16 mouse cellular contexts compared by ENCODE assay signal in genomic region chr2:93452057-93452456, GRCm38 (mm10). TPM values are rescaled to one million over a fixed set of nuclear protein-coding genes. Genes with fewer than 3 reads are reported as not detected.
DNase-seq lines count a peak whose midpoint lies in the region; ATAC-seq and TF ChIP-seq lines count a peak whose summit lies in the region.
"Had no signal": no experiment of that assay in that cellular context is flagged by ENCODE, and none has a peak within 500 bp of the region (broad histone marks: within the 10 kb centered on the region; RNA-seq: fewer than 3 reads in every experiment).

No protein-coding gene starts in this region.

- no peaks in the 10 kb centered on the region for H3K36me3 ChIP-seq in hindbrain, embryonic 10.5 days
- H3K36me3 ChIP-seq in hindbrain, embryonic 16.5 days (ENCODE audit: control insufficient read depth, insufficient read depth, low read length): no peaks in the 10 kb centered on the region
- no peaks in the 10 kb centered on the region for H3K36me3 ChIP-seq in lung, postnatal 0 days (ENCODE audit: insufficient read depth, low read length)
- no peaks in the 10 kb centered on the region for H3K36me3 ChIP-seq in limb, embryonic 10.5 days
- H3K36me3 ChIP-seq: forebrain, embryonic 15.5 days; hindbrain, embryonic 15.5 days; midbrain, embryonic 13.5 days had no signal

- H3K27ac ChIP-seq in hindbrain, embryonic 10.5 days: 0 out of 2 replicates have a peak overlapping the region, but pooled peaks have one; percentile 53
- no peak overlapping the region for H3K27ac ChIP-seq in hindbrain, embryonic 16.5 days (ENCODE audit: low read depth, low read length)
- H3K27ac ChIP-seq in lung, postnatal 0 days (ENCODE audit: low read length): peak overlapping the region; percentile 57
- H3K27ac ChIP-seq in limb, embryonic 10.5 days: peak overlapping the region; percentile 78
- H3K27ac ChIP-seq: forebrain, embryonic 15.5 days; gastrocnemius, adult 2 months; heart, adult 2 months; hindbrain, embryonic 15.5 days; midbrain, embryonic 13.5 days had no signal

- no peak for DNase-seq in hindbrain, embryonic 10.5 days (ENCODE audit: low spot score)
- no peak for DNase-seq in lung, postnatal 0 days (ENCODE audit: low spot score)
- DNase-seq in lung, postnatal 14 days: no peak
- no peak for DNase-seq in limb, embryonic 10.5 days (ENCODE audit: low spot score)
- DNase-seq in cerebellum, postnatal 36 days: no peak
- DNase-seq in right cerebral cortex, postnatal 10 days (ENCODE audit: low spot score in 2 of 2): no peak
- DNase-seq: heart, adult 2 months; right cerebral cortex, postnatal 25 days; thymus, adult 18-20 months had no signal

- 77% methylated on average over 6 of the region's 6 CpGs for WGBS in hindbrain, embryonic 10.5 days
- 64% methylated on average over 6 of the region's 6 CpGs for WGBS in hindbrain, embryonic 16.5 days
- WGBS in lung, postnatal 0 days: 53% methylated on average over 6 of the region's 6 CpGs
- 71% methylated on average over 6 of the region's 6 CpGs for WGBS in limb, embryonic 10.5 days

- TF ChIP-seq EP300 in lung, postnatal 0 days (IDR thresholded peaks at IDR 0.05): no peak

- no peak overlapping the region for H3K4me2 ChIP-seq in hindbrain, embryonic 16.5 days (ENCODE audit: low read length)
- no peak overlapping the region for H3K4me2 ChIP-seq in lung, postnatal 0 days (replicated peaks; ENCODE audit: low read depth, low read length)
- H3K4me2 ChIP-seq: forebrain, embryonic 15.5 days; hindbrain, embryonic 15.5 days; midbrain, embryonic 13.5 days had no signal

- H3K9me3 ChIP-seq in hindbrain, embryonic 10.5 days: no peaks in the 10 kb centered on the region
- H3K9me3 ChIP-seq in hindbrain, embryonic 16.5 days (ENCODE audit: control insufficient read depth, low read length): no peaks in the 10 kb centered on the region
- no peaks in the 10 kb centered on the region for H3K9me3 ChIP-seq in lung, postnatal 0 days (ENCODE audit: low read length)
- H3K9me3 ChIP-seq in limb, embryonic 10.5 days (replicated peaks): no peaks in the 10 kb centered on the region
- H3K9me3 ChIP-seq: forebrain, embryonic 15.5 days; hindbrain, embryonic 15.5 days; midbrain, embryonic 13.5 days had no signal

- H3K4me3 ChIP-seq in hindbrain, embryonic 10.5 days: no peak overlapping the region
- H3K4me3 ChIP-seq in hindbrain, embryonic 16.5 days (ENCODE audit: low read length): no peak overlapping the region
- no peak overlapping the region for H3K4me3 ChIP-seq in lung, postnatal 0 days (ENCODE audit: low read depth, low read length)
- H3K4me3 ChIP-seq in limb, embryonic 10.5 days: no peak overlapping the region
- H3K4me3 ChIP-seq: forebrain, embryonic 15.5 days; gastrocnemius, adult 2 months; heart, adult 2 months; hindbrain, embryonic 15.5 days; midbrain, embryonic 13.5 days had no signal

- H3K4me1 ChIP-seq in hindbrain, embryonic 10.5 days (replicated peaks): peaks cover 59% of the 10 kb centered on the region
- peaks cover 3% of the 10 kb centered on the region for H3K4me1 ChIP-seq in hindbrain, embryonic 16.5 days (ENCODE audit: control insufficient read depth, insufficient read depth, low read depth, low read length)
- peaks cover 22% of the 10 kb centered on the region; the same call in 1 of the 2 replicates for H3K4me1 ChIP-seq in lung, postnatal 0 days (ENCODE audit: insufficient read depth, low read depth, low read length)
- peaks cover 70% of the 10 kb centered on the region for H3K4me1 ChIP-seq in limb, embryonic 10.5 days
- H3K4me1 ChIP-seq: forebrain, embryonic 15.5 days had no signal

- ATAC-seq in hindbrain, embryonic 16.5 days: no peak
- no peak for ATAC-seq in lung, postnatal 0 days
- 0 out of 2 replicates have a peak, but pooled peaks have one; percentile 15 for ATAC-seq in megakaryocyte-erythroid progenitor cell, adult 5-6 weeks (replicated peaks; ENCODE audit: low FRiP score, low TSS enrichment, poor library complexity, severe bottlenecking)
- ATAC-seq: forebrain, embryonic 15.5 days; midbrain, embryonic 13.5 days; Patski had no signal

- H3K9ac ChIP-seq in hindbrain, embryonic 16.5 days (ENCODE audit: low read depth, low read length): no peak overlapping the region
- H3K9ac ChIP-seq in lung, postnatal 0 days (replicated peaks; ENCODE audit: low read depth): no peak overlapping the region
- H3K9ac ChIP-seq: forebrain, embryonic 15.5 days; hindbrain, embryonic 15.5 days; midbrain, embryonic 13.5 days had no signal

- TF ChIP-seq CTCF in lung, postnatal 0 days (IDR thresholded peaks at IDR 0.05): no peak

- peaks cover 6% of the 10 kb centered on the region; the same call in 1 of the 2 replicates for H3K27me3 ChIP-seq in hindbrain, embryonic 10.5 days (ENCODE audit: insufficient read depth, poor library complexity, severe bottlenecking)
- no peaks in the 10 kb centered on the region for H3K27me3 ChIP-seq in hindbrain, embryonic 16.5 days (replicated peaks; ENCODE audit: control insufficient read depth, insufficient read depth, low read length)
- no peaks in the 10 kb centered on the region for H3K27me3 ChIP-seq in lung, postnatal 0 days (replicated peaks; ENCODE audit: insufficient read depth, low read length)
- no peaks in the 10 kb centered on the region; the same call in 1 of the 2 replicates for H3K27me3 ChIP-seq in limb, embryonic 10.5 days (ENCODE audit: low read depth, poor library complexity, severe bottlenecking)
- H3K27me3 ChIP-seq: forebrain, embryonic 15.5 days; hindbrain, embryonic 15.5 days; midbrain, embryonic 13.5 days; Patski had no signal

RNA-seq across cellular contexts. Expression of gene Cd82, which starts 10.9 kb away (rescaled TPM):
- polyA plus RNA-seq in hindbrain, embryonic 10.5 days (2016; fragmentation: Nextera tagmentation; extraction: Ambion mirVana): 6.2 and 10.3 TPM in 2 replicates
- 24.5 and 26.8 TPM in 2 replicates for polyA plus RNA-seq in hindbrain, embryonic 16.5 days (2015; fragmentation: Nextera tagmentation; extraction: Ambion mirVana)
- polyA plus RNA-seq in lung, postnatal 0 days (2015; fragmentation: Nextera tagmentation; extraction: Ambion mirVana): 94.1 and 106 TPM in 2 replicates
- polyA plus RNA-seq in limb, embryonic 10.5 days (2016; fragmentation: Nextera tagmentation; extraction: Ambion mirVana): 4.1 and 7.2 TPM in 2 replicates
- 105 and 123 TPM in 2 replicates for total RNA-seq in megakaryocyte-erythroid progenitor cell, adult 5-6 weeks (2014; fragmentation: Nextera tagmentation)
- total RNA-seq in megakaryocyte-erythroid progenitor cell, adult 5-6 weeks (2017): 66.1 and 86.4 TPM in 2 replicates
